Mouse (Mus musculus) brain, embryonic 14.5 days (tissue): ENCODE data around the gene Plxdc1.

Experiments
- CTCF ChIP-seq: fragments of 200-500 bp; IDR thresholded peaks from 2 replicates; pipeline ENCODE4 v1.5.1; 2012; ENCODE audit warnings: inconsistent platforms, mild to moderate bottlenecking, moderate library complexity, borderline replicate concordance; ENCODE audit not compliant: insufficient read depth, insufficient read length; ENCODE audit errors: extremely low read depth
- POLR2A ChIP-seq: fragments of 200-500 bp; IDR thresholded peaks from 2 replicates; pipeline ENCODE4 v1.6.1; 2012; ENCODE audit warnings: mild to moderate bottlenecking, inconsistent platforms, borderline replicate concordance; ENCODE audit not compliant: poor library complexity, insufficient read depth, insufficient read length, severe bottlenecking; ENCODE audit errors: extremely low read depth

GRCm38 (mm10) chr11:97906905-97907304 is 79.3 kb downstream of the Plxdc1 start:
- TF ChIP-seq CTCF (no peak), POLR2A (no peak)
